Mouse (Mus musculus) embryonic fibroblast, embryonic 13.5 days (primary cell): ENCODE measurements around the gene Ttll6.

Experiments
- CTCF ChIP-seq: IDR thresholded peaks from 2 replicates; pipeline ENCODE4 v1.5.1; 2011; ENCODE audit warnings: mild to moderate bottlenecking, control low read depth, low read length, moderate library complexity, borderline replicate concordance; ENCODE audit not compliant: insufficient read depth
- POLR2A ChIP-seq: IDR thresholded peaks from 2 replicates; pipeline ENCODE4 v1.6.1; 2011; ENCODE audit warnings: low read depth, mild to moderate bottlenecking, control low read depth, low read length, moderate library complexity

GRCm38 (mm10) chr11:96168125-96168524 is 34.5 kb downstream of the Ttll6 start:
- TF ChIP-seq CTCF (no peak), POLR2A (no peak)
